Mouse (Mus musculus): ENCODE results near the gene Cd68.

- no peak for TF ChIP-seq CTCF (IDR thresholded peaks at IDR 0.05)
- no peak for TF ChIP-seq POLR2A (IDR thresholded peaks at IDR 0.05; ENCODE audit: insufficient read depth, low read depth, low read length)
Measured at GRCm38 (mm10) chr11:69712954-69713672, 47.2 kb upstream of the Cd68 start.
